Mouse (Mus musculus): ENCODE results near the gene Egr2.

- TF ChIP-seq FLI1 (IDR thresholded peaks at IDR 0.05; ENCODE audit: low read length): no peak
- TF ChIP-seq GATA1 (IDR thresholded peaks at IDR 0.05; ENCODE audit: borderline replicate concordance, low read length): no peak
These were observed 44.6 kb upstream of the Egr2 start for GRCm38 (mm10) chr10:67490632-67491031.

Data from megakaryocyte, embryonic 14.5 days (primary cell).